Mouse (Mus musculus) right cerebral cortex, postnatal 4 days (tissue): ENCODE results near the gene Celf2.

Source experiments
- DNase-seq: peaks from one replicate; pipeline ENCODE4 v3.0.0-alpha.2; 2022

Gene Celf2

DNA sequence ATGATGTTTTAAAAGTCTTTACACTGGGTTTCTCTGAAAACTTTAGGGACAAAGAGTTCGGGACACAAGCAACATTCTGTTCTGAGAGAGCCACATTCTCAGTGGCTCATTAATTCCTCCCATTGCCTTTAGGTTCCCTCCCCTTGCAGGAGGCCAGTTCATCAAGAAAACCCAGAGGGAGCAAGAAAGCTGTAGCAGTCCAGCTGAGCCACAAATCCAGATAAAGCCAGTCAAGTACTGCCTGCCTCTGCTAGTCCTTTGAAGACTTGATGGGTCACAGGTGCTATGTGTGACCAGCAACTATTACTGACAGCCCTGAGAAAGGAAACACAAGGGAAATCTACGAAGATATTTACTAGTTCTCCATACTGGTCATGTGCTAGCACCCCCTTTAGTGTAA is 681.8 kb downstream of the Celf2 start:
- no peak for DNase-seq

GRCm38 (mm10) chr2:6823021-6823420 is 686.3 kb downstream of the Celf2 start:
- DNase-seq: no peak

DNA sequence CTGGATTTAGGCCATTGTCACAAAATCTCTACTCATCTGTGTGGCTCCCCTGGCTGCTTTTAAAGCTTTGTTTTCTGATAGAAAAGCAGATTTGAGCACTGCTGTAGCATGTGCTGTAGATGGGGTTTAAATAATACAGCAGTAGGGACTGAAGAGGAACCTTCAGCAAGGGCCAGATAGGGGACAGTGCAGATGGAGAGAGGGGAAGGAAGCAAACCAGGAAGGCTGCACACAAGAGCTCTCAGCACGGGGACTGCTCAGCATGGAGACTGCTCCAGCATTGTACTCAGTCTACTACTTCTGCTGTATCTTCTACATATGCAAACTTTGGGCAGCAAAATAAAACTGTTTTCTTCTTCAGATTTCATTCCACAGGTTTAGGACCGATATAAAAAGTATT is 687.8 kb downstream of the Celf2 start:
- DNase-seq: no peak

DNA sequence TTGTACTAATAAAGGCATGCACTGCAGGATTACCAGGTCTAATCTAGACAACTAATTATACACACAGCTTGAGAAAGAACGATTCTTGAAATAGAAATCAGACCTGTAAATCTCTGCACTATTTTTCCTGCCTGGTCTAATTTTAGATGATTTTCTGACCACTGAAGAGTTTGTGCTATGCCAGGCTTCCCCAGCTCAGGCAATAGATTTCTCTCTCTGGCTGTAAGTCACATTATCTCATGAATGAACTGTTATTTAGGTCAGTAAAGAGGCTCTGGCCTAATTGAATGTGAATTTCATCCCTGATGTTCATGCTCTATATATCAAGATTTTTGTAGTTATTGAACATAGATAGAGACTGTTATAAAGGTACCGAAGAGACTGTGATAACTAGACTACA is 694.1 kb downstream of the Celf2 start:
- no peak for DNase-seq

DNA sequence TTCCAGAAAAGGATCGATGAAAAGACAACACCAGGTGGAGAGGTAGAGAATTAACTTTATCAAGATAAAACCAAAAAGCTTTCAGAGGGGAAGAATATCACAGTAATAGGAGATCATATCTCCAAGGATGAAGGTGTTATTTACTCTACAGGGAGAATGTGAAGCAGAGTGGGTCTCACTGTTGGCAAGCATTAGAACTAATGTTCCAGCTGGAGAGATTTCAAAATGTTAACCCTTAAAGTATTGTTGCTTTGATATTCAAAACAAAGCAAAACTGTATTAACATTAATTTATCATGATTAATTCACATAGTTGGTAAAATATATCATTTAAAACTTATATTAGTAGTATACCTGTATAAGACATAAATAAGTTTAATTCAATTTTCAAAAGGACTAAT is 700.6 kb downstream of the Celf2 start:
- DNase-seq: no peak

GRCm38 (mm10) chr2:6796754-6797153 is 712.6 kb downstream of the Celf2 start:
- no peak for DNase-seq

DNA sequence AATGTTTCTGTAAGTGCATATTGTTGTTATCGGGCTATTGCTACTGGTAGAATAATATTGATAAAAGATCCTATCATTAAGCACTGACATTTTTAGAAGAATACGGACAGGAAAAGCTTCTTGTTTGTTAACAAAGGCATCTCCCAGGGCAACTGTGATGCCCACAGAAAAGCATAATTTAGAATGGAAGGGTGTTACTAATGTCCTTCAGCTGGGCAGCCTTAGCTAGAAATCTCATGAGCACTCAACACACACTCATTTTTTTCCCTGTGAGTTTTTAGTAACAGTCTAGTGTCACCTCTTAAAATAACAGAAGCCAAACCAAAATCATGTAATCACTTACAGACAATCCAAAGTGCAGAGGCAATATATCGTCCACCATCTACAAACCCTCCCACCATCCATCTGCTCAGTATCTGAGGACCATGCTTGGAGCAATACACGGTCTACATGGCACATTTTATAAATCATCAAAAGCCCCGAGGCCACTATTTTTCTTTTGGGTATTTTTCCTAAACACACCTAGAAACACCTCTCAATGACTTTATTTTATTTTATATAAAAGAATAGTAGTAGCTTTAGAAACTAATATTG is 713.3 kb downstream of the Celf2 start:
- DNase-seq: no peak

GRCm38 (mm10) chr2:6794858-6795257 is 714.5 kb downstream of the Celf2 start:
- DNase-seq: no peak

- DNase-seq: no peak
Measured at GRCm38 (mm10) chr2:6790876-6791275, 718.5 kb downstream of the Celf2 start.

GRCm38 (mm10) chr2:6786494-6787144 is 722.7 kb downstream of the Celf2 start:
- DNase-seq: no peak

- no peak for DNase-seq
Measured at GRCm38 (mm10) chr2:6770214-6770613, 739.1 kb downstream of the Celf2 start.

DNA sequence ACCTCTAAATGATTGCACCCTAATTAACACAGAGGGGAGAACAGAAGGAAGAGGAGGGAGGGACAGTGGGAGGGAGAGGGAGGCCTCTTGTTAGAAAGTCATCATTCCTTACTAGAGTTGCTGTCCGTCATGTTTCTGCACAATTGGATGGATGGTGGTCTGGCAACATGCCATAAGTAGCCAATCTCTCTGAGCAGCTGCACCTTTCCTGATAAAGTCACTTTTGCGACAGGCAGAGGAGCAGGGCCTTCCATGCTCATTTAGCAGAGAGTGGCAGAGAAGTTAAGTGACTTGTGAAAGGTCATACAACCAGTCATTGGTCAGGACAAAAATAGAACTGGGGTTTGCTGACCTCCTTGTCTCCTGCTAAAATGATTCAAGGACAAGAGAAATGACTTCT is 747.0 kb downstream of the Celf2 start:
- DNase-seq: no peak

DNA sequence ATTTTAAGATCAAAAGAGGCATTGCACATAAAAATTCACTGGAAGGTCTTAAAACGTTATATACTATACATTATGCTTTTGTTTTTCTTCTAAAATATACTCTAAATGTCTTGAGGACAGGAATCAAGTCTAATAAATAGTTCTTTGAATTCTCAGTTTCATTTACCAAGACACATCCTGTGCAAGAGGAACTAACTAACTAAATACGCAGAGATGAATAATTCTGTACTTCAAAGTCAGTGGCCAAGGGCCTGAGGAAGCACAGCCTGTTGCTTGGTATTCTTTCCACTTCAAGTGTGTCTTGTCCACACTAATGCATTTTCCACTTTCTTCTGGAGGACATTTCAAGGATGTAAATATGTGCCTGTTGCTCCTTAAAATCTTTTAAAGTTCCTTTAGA is 766.2 kb downstream of the Celf2 start:
- no peak for DNase-seq

GRCm38 (mm10) chr2:6739998-6740668 is 769.2 kb downstream of the Celf2 start:
- no peak for DNase-seq

- no peak for DNase-seq
Measured at GRCm38 (mm10) chr2:6732026-6732425, 777.3 kb downstream of the Celf2 start.

- DNase-seq: no peak
Measured at GRCm38 (mm10) chr2:6730860-6731259, 778.5 kb downstream of the Celf2 start.

- DNase-seq: no peak
Measured at GRCm38 (mm10) chr2:6729984-6730383, 779.4 kb downstream of the Celf2 start.

- no peak for DNase-seq
Measured at GRCm38 (mm10) chr2:6728840-6729252, 780.5 kb downstream of the Celf2 start.

GRCm38 (mm10) chr2:6727366-6727765 is 782.0 kb downstream of the Celf2 start:
- no peak for DNase-seq

DNA sequence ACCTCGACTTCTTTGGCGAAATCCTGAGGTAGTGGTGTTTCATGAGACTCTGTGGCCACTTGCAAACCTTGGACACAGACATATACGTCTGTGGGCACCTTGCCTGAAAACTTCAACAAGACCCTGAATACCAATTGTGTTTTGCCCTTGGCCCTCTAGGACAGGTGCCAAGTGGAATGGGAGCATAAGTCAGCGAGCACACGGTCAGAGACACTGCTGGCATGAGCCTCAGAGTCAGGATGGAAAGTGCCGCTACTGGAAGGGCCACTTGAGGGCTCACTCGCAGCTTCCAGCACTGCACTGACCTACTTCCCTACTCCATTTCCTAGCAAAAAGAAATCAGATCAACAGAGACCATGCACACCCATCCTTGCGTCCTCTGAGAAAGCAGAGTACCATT is 783.3 kb downstream of the Celf2 start:
- DNase-seq: no peak

- DNase-seq: no peak
Measured at GRCm38 (mm10) chr2:6723602-6724001, 785.8 kb downstream of the Celf2 start.

- no peak for DNase-seq
Measured at GRCm38 (mm10) chr2:6721460-6722401, 787.6 kb downstream of the Celf2 start.

GRCm38 (mm10) chr2:6720753-6721459 is 788.5 kb downstream of the Celf2 start:
- DNase-seq: no peak
